ENCODE assay signal across 8 mouse cellular contexts in the genomic region with DNA sequence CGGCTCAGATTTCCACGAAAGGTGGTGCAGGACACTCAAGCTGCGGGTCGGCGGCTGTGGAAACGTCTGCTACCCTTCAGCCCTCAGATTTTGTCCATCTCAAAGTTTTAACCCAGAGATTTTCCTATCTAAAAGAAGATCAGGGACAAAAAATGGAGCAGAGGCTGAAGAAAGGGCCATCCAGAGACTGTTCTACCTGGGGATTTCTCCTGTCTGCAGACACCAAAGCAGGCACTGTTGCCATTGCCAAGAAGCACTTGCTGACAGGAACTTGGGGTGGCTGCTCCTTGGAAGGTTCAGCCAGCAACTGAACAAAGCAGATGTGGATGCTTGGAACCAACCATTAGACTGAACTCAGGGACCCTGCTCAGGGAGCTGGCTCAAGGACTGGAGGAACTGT. TPM values are rescaled to one million over a fixed set of nuclear protein-coding genes. Genes with fewer than 3 reads are reported as not detected.
DNase-seq lines count a peak whose midpoint lies in the region; ATAC-seq lines count a peak whose summit lies in the region.

A gene (minus strand): TSS at position 101 of the 400 bp plus-strand sequence.

- no peak within 1 kb of the TSS for H3K9ac ChIP-seq in lung, embryonic 16.5 days (ENCODE audit: low read length)
- H3K9ac ChIP-seq in embryonic facial prominence, embryonic 12.5 days, result no peak within 1 kb of the TSS
- no peak within 1 kb of the TSS for H3K9ac ChIP-seq in hindbrain, embryonic 12.5 days
- no peak within 1 kb of the TSS for H3K9ac ChIP-seq in midbrain, embryonic 15.5 days

- ATAC-seq in lung, embryonic 16.5 days (ENCODE audit: low read depth), result no peak
- ATAC-seq in embryonic facial prominence, embryonic 12.5 days (ENCODE audit: insufficient number of reproducible peaks, insufficient read depth, low FRiP score, low TSS enrichment), result no peak
- no peak for ATAC-seq in hindbrain, embryonic 12.5 days (ENCODE audit: low FRiP score)
- no peak for ATAC-seq in midbrain, embryonic 15.5 days (replicated peaks)

- no peak within 1 kb of the TSS for H3K4me3 ChIP-seq in lung, embryonic 16.5 days (ENCODE audit: low read length)
- no peak within 1 kb of the TSS for H3K4me3 ChIP-seq in embryonic facial prominence, embryonic 12.5 days
- no peak within 1 kb of the TSS for H3K4me3 ChIP-seq in hindbrain, embryonic 12.5 days
- H3K4me3 ChIP-seq in midbrain, embryonic 15.5 days, result no peak within 1 kb of the TSS

- H3K9me3 ChIP-seq in lung, embryonic 16.5 days (ENCODE audit: control insufficient read depth, low read length), result no peaks in the 10 kb centered on the region
- no peaks in the 10 kb centered on the region for H3K9me3 ChIP-seq in embryonic facial prominence, embryonic 12.5 days
- H3K9me3 ChIP-seq in hindbrain, embryonic 12.5 days (replicated peaks), result no peaks in the 10 kb centered on the region
- H3K9me3 ChIP-seq in midbrain, embryonic 15.5 days, result no peaks in the 10 kb centered on the region

- DNase-seq in lung, postnatal 36 days, result no peak
- no peak for DNase-seq in spleen, postnatal 10 days (ENCODE audit: low spot score in 2 of 2)
- no peak for DNase-seq in gastrocnemius, postnatal 36 days
- DNase-seq in B cell, adult 2 months, result no peak

- no peaks in the 10 kb centered on the region for H3K36me3 ChIP-seq in lung, embryonic 16.5 days (ENCODE audit: control insufficient read depth, insufficient read depth, low read length)
- H3K36me3 ChIP-seq in embryonic facial prominence, embryonic 12.5 days, result no peaks in the 10 kb centered on the region
- no peaks in the 10 kb centered on the region for H3K36me3 ChIP-seq in hindbrain, embryonic 12.5 days
- H3K36me3 ChIP-seq in midbrain, embryonic 15.5 days (replicated peaks), result no peaks in the 10 kb centered on the region

- no peaks in the 10 kb centered on the region for H3K27me3 ChIP-seq in lung, embryonic 16.5 days (ENCODE audit: control insufficient read depth, insufficient read depth, low read depth, low read length)
- no peaks in the 10 kb centered on the region for H3K27me3 ChIP-seq in embryonic facial prominence, embryonic 12.5 days
- H3K27me3 ChIP-seq in hindbrain, embryonic 12.5 days, result no peaks in the 10 kb centered on the region
- no peaks in the 10 kb centered on the region for H3K27me3 ChIP-seq in midbrain, embryonic 15.5 days (replicated peaks)

- no peak within 1 kb of the TSS for H3K4me2 ChIP-seq in lung, embryonic 16.5 days (ENCODE audit: low read depth, low read length)
- no peak within 1 kb of the TSS for H3K4me2 ChIP-seq in embryonic facial prominence, embryonic 12.5 days (replicated peaks)
- no peak within 1 kb of the TSS for H3K4me2 ChIP-seq in hindbrain, embryonic 12.5 days (replicated peaks)
- H3K4me2 ChIP-seq in midbrain, embryonic 15.5 days, result no peak within 1 kb of the TSS

- 82% methylated on average over 6 of the region's 6 CpGs for WGBS in lung, embryonic 16.5 days
- 94% methylated on average over 6 of the region's 6 CpGs for whole genome bisulfite sequencing in embryonic facial prominence, embryonic 12.5 days
- 91% methylated on average over 6 of the region's 6 CpGs for WGBS in hindbrain, embryonic 12.5 days
- WGBS in midbrain, embryonic 15.5 days, result 96% methylated on average over 6 of the region's 6 CpGs

- intact Hi-C loops in gastrocnemius, postnatal 36 days (cut with DNase I), result no loop called here

- H3K27ac ChIP-seq in lung, embryonic 16.5 days (ENCODE audit: low read length), result no peak within 1 kb of the TSS
- H3K27ac ChIP-seq in embryonic facial prominence, embryonic 12.5 days, result no peak within 1 kb of the TSS
- H3K27ac ChIP-seq in hindbrain, embryonic 12.5 days, result no peak within 1 kb of the TSS
- no peak within 1 kb of the TSS for H3K27ac ChIP-seq in midbrain, embryonic 15.5 days

- H3K4me1 ChIP-seq in lung, embryonic 16.5 days (replicated peaks; ENCODE audit: control insufficient read depth, insufficient read depth, low read length), result no peaks in the 10 kb centered on the region
- no peaks in the 10 kb centered on the region for H3K4me1 ChIP-seq in embryonic facial prominence, embryonic 12.5 days
- H3K4me1 ChIP-seq in hindbrain, embryonic 12.5 days, result no peaks in the 10 kb centered on the region
- H3K4me1 ChIP-seq in midbrain, embryonic 15.5 days, result no peaks in the 10 kb centered on the region

RNA-seq across cellular contexts. Expression of the gene that starts here (rescaled TPM):
- 72.6 and 92.6 TPM in 2 replicates for polyA plus RNA-seq in lung, embryonic 16.5 days (2015; fragmentation: Nextera tagmentation; extraction: Ambion mirVana)
- polyA plus RNA-seq in embryonic facial prominence, embryonic 12.5 days (2016; fragmentation: Nextera tagmentation; extraction: Ambion mirVana), result 62.7 and 67.9 TPM in 2 replicates
- polyA plus RNA-seq in hindbrain, embryonic 12.5 days (2016; fragmentation: Nextera tagmentation; extraction: Ambion mirVana), result 53.1 and 55.5 TPM in 2 replicates
- polyA plus RNA-seq in midbrain, embryonic 15.5 days (2015; fragmentation: Nextera tagmentation; extraction: Ambion mirVana), result 16.3 and 19.8 TPM in 2 replicates
- total RNA-seq in gastrocnemius, postnatal 36 days (2021), result 1 to 10 TPM; 1.5 to 6.0 TPM
